Mouse (Mus musculus) cerebellum, adult 2 months (tissue): ENCODE measurements at regions not wholly inside any gene's neighbourhood (a gene's known extent, or its start where the extent isn't known, plus 50 kb on each side); places are given as distances from the start of the nearest gene placed in this dataset.

Experiments
- CTCF ChIP-seq: fragments of 200-500 bp; IDR thresholded peaks from 2 replicates; pipeline ENCODE4 v1.5.1; 2011; ENCODE audit warnings: low read depth, mild to moderate bottlenecking, control low read depth, low read length, moderate library complexity, borderline replicate concordance; ENCODE audit not compliant: insufficient read depth
- POLR2A ChIP-seq: fragments of 200-500 bp; IDR thresholded peaks from 2 replicates; pipeline ENCODE4 v1.6.1; 2011; ENCODE audit warnings: low read length, control low read depth, borderline replicate concordance; ENCODE audit not compliant: insufficient read depth

GRCm38 (mm10) chr2:61922496-61922895, 119.8 kb downstream of the Tbr1 start:
- no peak for TF ChIP-seq CTCF
- TF ChIP-seq POLR2A: no peak
